36 mouse cellular contexts compared by ENCODE assay signal in genomic region chrX:18425451-18425850, GRCm38 (mm10). TPM values are rescaled to one million over a fixed set of nuclear protein-coding genes. Genes with fewer than 3 reads are reported as not detected.
"Had no signal": no experiment of that assay in that cellular context is flagged by ENCODE, and none has a peak within 500 bp of the region (broad histone marks: within the 10 kb centered on the region; RNA-seq: fewer than 3 reads in every experiment).

No protein-coding gene starts in this region.

- H3K36me3 ChIP-seq: limb, embryonic 10.5 days; limb, embryonic 12.5 days; limb, embryonic 13.5 days; limb, embryonic 15.5 days; liver, embryonic 12.5 days; liver, embryonic 13.5 days; liver, embryonic 15.5 days; lung, embryonic 15.5 days; midbrain, embryonic 10.5 days; midbrain, embryonic 12.5 days; midbrain, embryonic 13.5 days; midbrain, embryonic 15.5 days; neural tube, embryonic 12.5 days; neural tube, embryonic 13.5 days had no signal

- H3K9ac ChIP-seq: limb, embryonic 12.5 days; limb, embryonic 13.5 days; limb, embryonic 15.5 days; liver, embryonic 12.5 days; liver, embryonic 13.5 days; liver, embryonic 14.5 days; liver, embryonic 15.5 days; liver, postnatal 0 days; lung, embryonic 14.5 days; lung, embryonic 15.5 days; midbrain, embryonic 12.5 days; midbrain, embryonic 13.5 days; midbrain, embryonic 15.5 days; neural tube, embryonic 12.5 days; neural tube, embryonic 13.5 days had no signal

- H3K4me2 ChIP-seq: limb, embryonic 12.5 days; limb, embryonic 13.5 days; limb, embryonic 15.5 days; liver, embryonic 12.5 days; liver, embryonic 13.5 days; liver, embryonic 15.5 days; lung, embryonic 14.5 days; lung, embryonic 15.5 days; midbrain, embryonic 11.5 days; midbrain, embryonic 12.5 days; midbrain, embryonic 13.5 days; midbrain, embryonic 15.5 days; neural tube, embryonic 12.5 days; neural tube, embryonic 13.5 days had no signal

- H3K27me3 ChIP-seq: limb, embryonic 12.5 days; limb, embryonic 13.5 days; limb, embryonic 15.5 days; liver, embryonic 12.5 days; liver, embryonic 13.5 days; liver, embryonic 15.5 days; lung, embryonic 15.5 days; midbrain, embryonic 12.5 days; midbrain, embryonic 13.5 days; midbrain, embryonic 15.5 days; neural tube, embryonic 12.5 days; neural tube, embryonic 13.5 days had no signal

- H3K9me3 ChIP-seq: limb, embryonic 10.5 days; limb, embryonic 12.5 days; limb, embryonic 13.5 days; limb, embryonic 15.5 days; liver, embryonic 12.5 days; liver, embryonic 13.5 days; liver, embryonic 15.5 days; lung, embryonic 15.5 days; midbrain, embryonic 12.5 days; midbrain, embryonic 13.5 days; midbrain, embryonic 15.5 days; neural tube, embryonic 12.5 days; neural tube, embryonic 13.5 days had no signal

- DNase-seq: left cerebral cortex, postnatal 4 days; liver; liver, embryonic 13.5 days; liver, postnatal 0 days; lung, adult 18-20 months; lung, adult 2 months; lung, embryonic 14.5 days; lung, postnatal 10 days; lung, postnatal 14 days; lung, postnatal 36 days; lung, postnatal 4 days; midbrain, embryonic 14.5 days had no signal

- H3K4me3 ChIP-seq: limb, embryonic 10.5 days; limb, embryonic 12.5 days; limb, embryonic 13.5 days; limb, embryonic 15.5 days; liver, embryonic 12.5 days; liver, embryonic 13.5 days; liver, embryonic 15.5 days; lung, embryonic 15.5 days; megakaryocyte, embryonic 14.5 days; midbrain, embryonic 10.5 days; midbrain, embryonic 12.5 days; midbrain, embryonic 13.5 days; midbrain, embryonic 15.5 days; myocyte; neural tube, embryonic 12.5 days; neural tube, embryonic 13.5 days had no signal

- H3K4me1 ChIP-seq: limb, embryonic 10.5 days; limb, embryonic 12.5 days; limb, embryonic 13.5 days; limb, embryonic 15.5 days; liver, embryonic 12.5 days; liver, embryonic 13.5 days; liver, embryonic 15.5 days; lung, embryonic 15.5 days; megakaryocyte, embryonic 14.5 days; midbrain, embryonic 10.5 days; midbrain, embryonic 12.5 days; midbrain, embryonic 13.5 days; midbrain, embryonic 15.5 days; neural tube, embryonic 12.5 days; neural tube, embryonic 13.5 days had no signal

- H3K27ac ChIP-seq: limb, embryonic 10.5 days; limb, embryonic 12.5 days; limb, embryonic 13.5 days; limb, embryonic 15.5 days; liver, embryonic 12.5 days; liver, embryonic 13.5 days; liver, embryonic 14.5 days; liver, embryonic 15.5 days; lung, embryonic 15.5 days; macrophage; midbrain, embryonic 10.5 days; midbrain, embryonic 12.5 days; midbrain, embryonic 13.5 days; midbrain, embryonic 15.5 days; neural tube, embryonic 12.5 days; neural tube, embryonic 13.5 days had no signal

- ATAC-seq: liver, embryonic 12.5 days; liver, postnatal 0 days; lung, postnatal 0 days; midbrain, embryonic 13.5 days; midbrain, embryonic 15.5 days; midbrain, embryonic 16.5 days had no signal

RNA-seq across cellular contexts. Expression of gene 4930578C19Rik, which starts 35.7 kb away (rescaled TPM):
- total RNA-seq: megakaryocyte progenitor cell, adult 5-6 weeks; megakaryocyte-erythroid progenitor cell, adult 5-6 weeks; monocyte, adult 5-6 weeks had no signal
- polyA plus RNA-seq: liver, embryonic 12.5 days; liver, embryonic 13.5 days; liver, embryonic 14.5 days; liver, embryonic 15.5 days; liver, embryonic 16.5 days; liver, postnatal 0 days; macrophage; myocyte had no signal
